Mouse (Mus musculus): ENCODE results near the gene Rbm24.

GRCm38 (mm10) chr13:46414050-46414449 lies 4.2 kb upstream of the Rbm24 start:
- TF ChIP-seq ZC3H11A (IDR thresholded peaks at IDR 0.05; ENCODE audit: borderline replicate concordance, low read depth, low read length) (no peak), MAFK (IDR thresholded peaks at IDR 0.05; ENCODE audit: insufficient read depth, low read depth, low read length) (no peak), HCFC1 (IDR thresholded peaks at IDR 0.05; ENCODE audit: borderline replicate concordance, insufficient read depth, low read length) (no peak), ZNF384 (IDR thresholded peaks at IDR 0.05; ENCODE audit: low read depth, low read length) (no peak)

All from ES-E14 (cell line).